Mouse (Mus musculus) bone marrow, adult 2 months (tissue): ENCODE results near the gene Cyp21a1. TPM values are rescaled to one million over a fixed set of nuclear protein-coding genes. Genes with fewer than 3 reads are reported as not detected.

Experiments
- H3K27ac ChIP-seq: fragments of 200-500 bp; 2 replicates; pipeline ENCODE4 v1.5.1; 2012; ENCODE audit warnings: low read depth, mild to moderate bottlenecking, control low read depth, inconsistent platforms, low read length; ENCODE audit not compliant: control insufficient read depth, poor library complexity, insufficient read depth
- H3K4me1 ChIP-seq: fragments of 200-500 bp; 2 replicates; pipeline ENCODE4 v1.6.1; 2011; ENCODE audit warnings: low read length; ENCODE audit not compliant: control insufficient read depth, insufficient read depth
- H3K4me3 ChIP-seq: fragments of 200-500 bp; replicated peaks from 2 replicates; pipeline ENCODE3; 2011; ENCODE audit warnings: mild to moderate bottlenecking, low read depth, low read length, control low read depth; ENCODE audit not compliant: control insufficient read depth
- CTCF ChIP-seq: fragments of 200-500 bp; IDR thresholded peaks from 2 replicates; pipeline ENCODE4 v1.5.1; 2011; ENCODE audit warnings: low read length, control low read depth; ENCODE audit not compliant: control insufficient read depth, insufficient read depth
- POLR2A ChIP-seq: fragments of 200-500 bp; IDR thresholded peaks from 2 replicates; pipeline ENCODE4 v1.6.1; 2011; ENCODE audit warnings: low read depth, mild to moderate bottlenecking, control low read depth, low read length, borderline replicate concordance; ENCODE audit not compliant: control insufficient read depth
- WGBS: fragments of 180-500 bp; shearing (Covaris S2); methylation state at CpG from one replicate; pipeline ENCODE4 v1.1.7; 2018; 5-methylcytosine and 5-hydroxymethylcytosine counted together
- polyA plus RNA-seq: library from polyadenylated mRNA; stranded (reverse); fragments of >200 nt; gene quantifications from 2 replicates; pipeline ENCODE4 v1.2.4, GENCODE M21; 2011; ENCODE audit warnings: low replicate concordance; ENCODE audit not compliant: missing spikeins, insufficient read depth, insufficient read length

The Cyp21a1 gene
- polyA plus RNA-seq, 1 experiment = not detected

- no peak for TF ChIP-seq CTCF
- TF ChIP-seq POLR2A = no peak
- H3K27ac ChIP-seq = no peak overlapping the region
- 74% methylated on average over 8 of the region's 8 CpGs for WGBS
- no peaks in the 10 kb centered on the region for H3K4me1 ChIP-seq
- H3K4me3 ChIP-seq = no peak overlapping the region
Observed at GRCm38 (mm10) chr17:34796311-34797140, 7.8 kb downstream of the Cyp21a1 start.

DNA sequence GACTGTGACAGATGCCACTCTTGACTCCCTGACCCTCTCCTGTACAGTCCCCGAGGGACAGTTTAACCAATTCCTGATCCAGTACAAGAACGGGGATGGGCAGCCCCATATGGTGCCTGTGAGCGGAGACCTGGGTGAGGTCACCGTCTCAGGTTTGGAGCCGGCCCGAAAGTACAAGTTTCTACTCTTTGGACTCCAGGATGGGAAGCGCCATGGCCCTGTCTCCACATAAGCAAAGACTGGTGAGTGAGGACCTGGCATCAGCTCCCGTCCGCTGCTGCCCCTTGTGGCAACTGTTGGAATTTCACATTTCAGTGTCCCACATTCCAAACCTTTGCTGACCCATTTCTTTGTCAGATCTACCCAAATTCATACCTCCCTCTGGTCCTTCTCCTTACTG lies 8.7 kb downstream of the Cyp21a1 start:
- Histone ChIP-seq H3K4me1 (no peaks in the 10 kb centered on the region), H3K27ac (no peak overlapping the region), H3K4me3 (no peak overlapping the region)
- 65% methylated on average over 9 of the region's 9 CpGs for WGBS
- TF ChIP-seq POLR2A = no peak
- peak; percentile 57 for TF ChIP-seq CTCF

DNA sequence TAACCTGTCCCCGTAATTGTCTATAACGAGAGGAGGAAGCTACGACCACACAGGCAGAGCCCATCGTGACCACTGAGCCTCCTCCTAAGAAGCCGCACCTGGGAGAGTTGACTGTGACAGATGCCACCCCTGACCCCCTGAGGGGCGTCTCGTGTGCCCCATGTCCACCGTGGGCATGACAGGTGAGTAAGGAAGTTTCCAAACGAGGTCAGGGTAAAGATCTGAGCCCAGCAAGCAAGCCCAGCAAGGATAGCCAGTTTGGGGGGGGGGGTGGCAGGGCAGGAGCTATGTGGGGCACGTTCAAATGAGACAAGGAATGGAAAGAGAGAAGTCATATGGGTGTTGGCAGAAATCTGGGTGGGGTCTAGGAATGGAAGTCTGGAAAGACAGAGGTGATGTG lies 9.3 kb downstream of the Cyp21a1 start:
- TF ChIP-seq POLR2A = no peak
- no peak for TF ChIP-seq CTCF
- WGBS = 66% methylated on average over 10 of the region's 10 CpGs
- no peaks in the 10 kb centered on the region for H3K4me1 ChIP-seq
- no peak overlapping the region for H3K27ac ChIP-seq
- H3K4me3 ChIP-seq = no peak overlapping the region

DNA sequence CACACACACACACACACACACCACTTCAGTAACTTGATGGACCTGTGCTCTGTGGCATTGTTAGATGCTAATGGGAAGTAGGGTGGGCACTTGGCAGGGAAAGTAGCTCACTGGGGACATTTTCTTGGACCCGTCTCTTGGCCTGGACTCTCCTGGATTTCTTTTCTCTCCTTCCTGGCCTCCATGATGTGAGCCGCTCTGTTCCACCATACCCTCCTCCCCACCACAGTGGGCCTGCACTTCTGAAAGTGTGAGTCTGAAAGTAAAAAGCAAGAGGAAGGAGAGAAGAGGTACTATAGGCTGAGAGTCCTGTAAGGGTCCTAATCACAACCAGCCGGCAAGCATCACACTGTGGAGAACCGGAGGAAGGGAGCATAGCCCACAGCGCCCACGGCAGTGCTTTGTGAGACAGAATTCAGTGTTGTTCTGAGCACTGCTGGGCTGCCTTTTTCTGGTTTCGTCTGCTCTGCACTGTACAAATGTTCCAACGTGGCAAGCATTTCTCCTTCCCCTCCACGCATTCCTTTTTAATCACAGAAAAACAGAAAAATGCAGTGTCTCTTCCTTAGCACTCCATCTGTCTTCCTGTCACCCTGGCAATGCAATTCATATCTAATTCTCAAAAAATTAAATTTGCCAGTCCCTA lies 26.6 kb downstream of the Cyp21a1 start:
- Histone ChIP-seq H3K4me3 (no peak overlapping the region), H3K4me1 (no peaks in the 10 kb centered on the region), H3K27ac (no peak overlapping the region)
- 74% methylated on average over 9 of the region's 9 CpGs for WGBS
- no peak for TF ChIP-seq CTCF
- TF ChIP-seq POLR2A = no peak

GRCm38 (mm10) chr17:34761471-34761870 lies 42.9 kb downstream of the Cyp21a1 start:
- Histone ChIP-seq H3K4me1 (no peaks in the 10 kb centered on the region), H3K27ac (no peak overlapping the region), H3K4me3 (no peak overlapping the region)
- WGBS = 49% methylated on average over 3 of the region's 3 CpGs
- TF ChIP-seq POLR2A (no peak), CTCF (no peak)

Other genes starting within 250 kb of the Cyp21a1 start
- 1.0 and 7.5 TPM in 2 replicates for gene Notch4, start 240.3 kb downstream of the Cyp21a1 start, polyA plus RNA-seq
- gene Gpsm3, start 214.8 kb downstream of the Cyp21a1 start, polyA plus RNA-seq = 85.2 and 156 TPM in 2 replicates
- gene Pbx2, start 213.3 kb downstream of the Cyp21a1 start, polyA plus RNA-seq = 50.3 and 95.1 TPM in 2 replicates
- gene Ager, start 206.7 kb downstream of the Cyp21a1 start, polyA plus RNA-seq = 12.2 and 16.3 TPM in 2 replicates
- gene Rnf5, start 200.9 kb downstream of the Cyp21a1 start, polyA plus RNA-seq = 36.4 and 42.3 TPM in 2 replicates
- gene Agpat1, start 200.3 kb downstream of the Cyp21a1 start, polyA plus RNA-seq = 37.4 and 66.7 TPM in 2 replicates
- 4.2 and 7.2 TPM in 2 replicates for gene Egfl8, start 188.6 kb downstream of the Cyp21a1 start, polyA plus RNA-seq
- gene Ppt2, start 176.1 kb downstream of the Cyp21a1 start, polyA plus RNA-seq = 12.6 and 16.6 TPM in 2 replicates
- 2.9 and 4.5 TPM in 2 replicates for gene Prrt1, start 175.0 kb downstream of the Cyp21a1 start, polyA plus RNA-seq
- gene Fkbpl, start 159.8 kb downstream of the Cyp21a1 start, polyA plus RNA-seq = 4.6 and 13.6 TPM in 2 replicates
- 22.4 and 40.2 TPM in 2 replicates for gene Atf6b, start 157.4 kb downstream of the Cyp21a1 start, polyA plus RNA-seq
- gene Tnxb, start 134.0 kb downstream of the Cyp21a1 start, polyA plus RNA-seq = 0.17 TPM in 1 of 2 replicates, not detected in the other
- gene C4b, start 60.7 kb downstream of the Cyp21a1 start, polyA plus RNA-seq = 10.9 and 11.5 TPM in 2 replicates
- gene Stk19, start 32.4 kb upstream of the Cyp21a1 start, polyA plus RNA-seq = 44.0 and 63.6 TPM in 2 replicates
- 52.4 and 73.3 TPM in 2 replicates for gene Dxo, start 32.5 kb upstream of the Cyp21a1 start, polyA plus RNA-seq
- gene Skiv2l, start 45.6 kb upstream of the Cyp21a1 start, polyA plus RNA-seq = 31.0 and 67.7 TPM in 2 replicates
- gene Nelfe, start 45.8 kb upstream of the Cyp21a1 start, polyA plus RNA-seq = 13.1 and 42.2 TPM in 2 replicates
- gene Cfb, start 58.0 kb upstream of the Cyp21a1 start, polyA plus RNA-seq = 8.4 and 14.5 TPM in 2 replicates
- gene Zbtb12, start 74.9 kb upstream of the Cyp21a1 start, polyA plus RNA-seq = 2.8 and 5.7 TPM in 2 replicates
- gene Gm20547, start 77.5 kb upstream of the Cyp21a1 start, polyA plus RNA-seq = 2.0 TPM in 1 of 2 replicates, not detected in the other
- gene C2, start 93.7 kb upstream of the Cyp21a1 start, polyA plus RNA-seq = 3.7 and 5.9 TPM in 2 replicates
- 60.6 and 104 TPM in 2 replicates for gene Ehmt2, start 93.9 kb upstream of the Cyp21a1 start, polyA plus RNA-seq
- 1.3 TPM in 1 of 2 replicates, not detected in the other for gene Slc44a4, start 109.9 kb upstream of the Cyp21a1 start, polyA plus RNA-seq
- gene Neu1, start 126.7 kb upstream of the Cyp21a1 start, polyA plus RNA-seq = 18.1 and 33.6 TPM in 2 replicates
- 1.3 and 5.5 TPM in 2 replicates for gene Hspa1b, start 154.7 kb upstream of the Cyp21a1 start, polyA plus RNA-seq
- not detected in 2 replicates for gene Gm20481, start 165.4 kb upstream of the Cyp21a1 start, polyA plus RNA-seq
- 1.9 TPM in 1 of 2 replicates, not detected in the other for gene Hspa1a, start 167.6 kb upstream of the Cyp21a1 start, polyA plus RNA-seq
- gene Hspa1l, start 168.1 kb upstream of the Cyp21a1 start, polyA plus RNA-seq = not detected in 2 replicates
- 70.0 and 84.5 TPM in 2 replicates for gene Lsm2, start 177.3 kb upstream of the Cyp21a1 start, polyA plus RNA-seq
- 117 and 158 TPM in 2 replicates for gene Vars, start 196.4 kb upstream of the Cyp21a1 start, polyA plus RNA-seq
- gene Vwa7, start 212.0 kb upstream of the Cyp21a1 start, polyA plus RNA-seq = 0.77 and 1.2 TPM in 2 replicates
- gene Sapcd1, start 223.5 kb upstream of the Cyp21a1 start, polyA plus RNA-seq = 18.9 and 31.7 TPM in 2 replicates
- 12.1 and 17.2 TPM in 2 replicates for gene Msh5, start 242.2 kb upstream of the Cyp21a1 start, polyA plus RNA-seq
- 76.2 and 141 TPM in 2 replicates for gene Clic1, start 245.4 kb upstream of the Cyp21a1 start, polyA plus RNA-seq